ENCODE assay signal across 7 mouse cellular contexts in the genomic region with DNA sequence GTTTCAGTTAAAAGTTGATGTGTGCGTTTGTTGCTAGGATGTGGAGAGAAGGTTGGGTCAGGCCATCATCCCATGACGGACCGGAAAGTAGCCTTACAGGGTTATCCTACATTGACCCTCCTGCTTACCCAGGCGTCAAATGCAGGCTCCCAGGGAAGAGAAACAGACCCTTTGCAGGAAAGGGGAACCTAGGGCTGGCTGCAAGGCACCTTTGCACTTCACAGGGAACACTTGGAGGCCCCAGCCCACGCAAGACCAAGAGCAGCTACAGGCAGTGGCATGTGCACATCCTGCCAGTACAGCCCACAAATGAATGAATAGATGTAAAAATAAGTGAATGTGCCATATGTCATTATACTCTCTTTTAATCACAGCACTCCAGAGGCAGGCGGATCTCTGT. TPM values are rescaled to one million over a fixed set of nuclear protein-coding genes. Genes with fewer than 3 reads are reported as not detected.
DNase-seq lines count a peak whose midpoint lies in the region; ATAC-seq and TF ChIP-seq lines count a peak whose summit lies in the region.

No protein-coding gene starts in this region.

- DNase-seq in lung, postnatal 0 days (ENCODE audit: low spot score) = no peak
- DNase-seq in lung, adult 18-20 months = no peak
- no peak for DNase-seq in embryonic facial prominence, embryonic 14.5 days (ENCODE audit: low spot score)
- no peak for DNase-seq in urinary bladder, postnatal 36 days (ENCODE audit: low spot score in 2 of 2)
- DNase-seq in frontal cortex, postnatal 14 days (ENCODE audit: low spot score in 2 of 2) = no peak

- H3K27me3 ChIP-seq in lung, postnatal 0 days (replicated peaks; ENCODE audit: insufficient read depth, low read length) = no peaks in the 10 kb centered on the region
- H3K27me3 ChIP-seq in embryonic facial prominence, embryonic 14.5 days (replicated peaks; ENCODE audit: control insufficient read depth, insufficient read depth, low read length) = no peaks in the 10 kb centered on the region
- no peaks in the 10 kb centered on the region for H3K27me3 ChIP-seq in intestine, embryonic 16.5 days (replicated peaks; ENCODE audit: control insufficient read depth, insufficient read depth, low read length)
- H3K27me3 ChIP-seq in neural tube, embryonic 13.5 days = no peaks in the 10 kb centered on the region

- H3K9ac ChIP-seq in lung, postnatal 0 days (replicated peaks; ENCODE audit: low read depth) = 0 out of 2 replicates have a peak overlapping the region, but pooled peaks have one; percentile 71
- peak overlapping the region; percentile 93 for H3K9ac ChIP-seq in embryonic facial prominence, embryonic 14.5 days (ENCODE audit: low read depth, low read length)
- H3K9ac ChIP-seq in intestine, embryonic 16.5 days (ENCODE audit: low read depth, low read length) = peak overlapping the region; percentile 90
- peak overlapping the region; percentile 94 for H3K9ac ChIP-seq in neural tube, embryonic 13.5 days

- TF ChIP-seq EP300 in lung, postnatal 0 days (IDR thresholded peaks at IDR 0.05) = no peak

- H3K4me1 ChIP-seq in lung, postnatal 0 days (ENCODE audit: insufficient read depth, low read depth, low read length) = peaks cover 9% of the 10 kb centered on the region; the same call in 1 of the 2 replicates
- H3K4me1 ChIP-seq in embryonic facial prominence, embryonic 14.5 days (ENCODE audit: control insufficient read depth, insufficient read depth, low read length) = peaks cover 12% of the 10 kb centered on the region; the same call in 1 of the 2 replicates
- H3K4me1 ChIP-seq in intestine, embryonic 16.5 days (ENCODE audit: control insufficient read depth, insufficient read depth, low read length) = peaks cover 29% of the 10 kb centered on the region
- peaks cover 23% of the 10 kb centered on the region for H3K4me1 ChIP-seq in neural tube, embryonic 13.5 days (replicated peaks)

- H3K4me2 ChIP-seq in lung, postnatal 0 days (replicated peaks; ENCODE audit: low read depth, low read length) = peak overlapping the region; percentile 87
- peak overlapping the region; percentile 83 for H3K4me2 ChIP-seq in embryonic facial prominence, embryonic 14.5 days (ENCODE audit: low read depth, low read length)
- peak overlapping the region; percentile 82 for H3K4me2 ChIP-seq in intestine, embryonic 16.5 days (ENCODE audit: low read depth, low read length)
- peak overlapping the region; percentile 94 for H3K4me2 ChIP-seq in neural tube, embryonic 13.5 days

- 10% methylated on average over 6 of the region's 6 CpGs for WGBS in lung, postnatal 0 days
- 15% methylated on average over 6 of the region's 6 CpGs for WGBS in embryonic facial prominence, embryonic 14.5 days
- 10% methylated on average over 6 of the region's 6 CpGs for WGBS in intestine, embryonic 16.5 days
- 20% methylated on average over 6 of the region's 6 CpGs for WGBS in neural tube, embryonic 13.5 days

- no peaks in the 10 kb centered on the region for H3K9me3 ChIP-seq in lung, postnatal 0 days (ENCODE audit: low read length)
- H3K9me3 ChIP-seq in embryonic facial prominence, embryonic 14.5 days (ENCODE audit: control insufficient read depth, low read length) = no peaks in the 10 kb centered on the region
- no peaks in the 10 kb centered on the region for H3K9me3 ChIP-seq in intestine, embryonic 16.5 days (ENCODE audit: control insufficient read depth, low read length)
- no peaks in the 10 kb centered on the region for H3K9me3 ChIP-seq in neural tube, embryonic 13.5 days

- no peak overlapping the region for H3K27ac ChIP-seq in lung, postnatal 0 days (ENCODE audit: low read length)
- peak overlapping the region; percentile 74 for H3K27ac ChIP-seq in embryonic facial prominence, embryonic 14.5 days (replicated peaks; ENCODE audit: low read depth, low read length)
- peak overlapping the region; percentile 89 for H3K27ac ChIP-seq in intestine, embryonic 16.5 days (ENCODE audit: low read length)
- peak overlapping the region; percentile 98 for H3K27ac ChIP-seq in neural tube, embryonic 13.5 days (replicated peaks)

- ATAC-seq in lung, postnatal 0 days = no peak
- no peak for ATAC-seq in embryonic facial prominence, embryonic 14.5 days (ENCODE audit: low read depth)
- ATAC-seq in intestine, embryonic 16.5 days = no peak
- peak; percentile 16; the same call in 1 of the 2 replicates for ATAC-seq in neural tube, embryonic 13.5 days (ENCODE audit: low read depth)

- H3K4me3 ChIP-seq in lung, postnatal 0 days (ENCODE audit: low read depth, low read length) = peak overlapping the region; percentile 80
- peak overlapping the region; percentile 81 for H3K4me3 ChIP-seq in embryonic facial prominence, embryonic 14.5 days (ENCODE audit: low read depth, low read length)
- H3K4me3 ChIP-seq in intestine, embryonic 16.5 days (ENCODE audit: low read length) = peak overlapping the region; percentile 88
- peak overlapping the region; percentile 77 for H3K4me3 ChIP-seq in neural tube, embryonic 13.5 days

- H3K36me3 ChIP-seq in lung, postnatal 0 days (ENCODE audit: insufficient read depth, low read length) = no peaks in the 10 kb centered on the region
- peaks cover 15% of the 10 kb centered on the region; the same call in 1 of the 2 replicates for H3K36me3 ChIP-seq in embryonic facial prominence, embryonic 14.5 days (ENCODE audit: control insufficient read depth, insufficient read depth, low read length)
- peaks cover 9% of the 10 kb centered on the region; the same call in 1 of the 2 replicates for H3K36me3 ChIP-seq in intestine, embryonic 16.5 days (ENCODE audit: control insufficient read depth, insufficient read depth, low read length)
- H3K36me3 ChIP-seq in neural tube, embryonic 13.5 days = peaks cover 17% of the 10 kb centered on the region

- TF ChIP-seq CTCF in lung, postnatal 0 days (IDR thresholded peaks at IDR 0.05) = no peak

RNA-seq across cellular contexts. Expression of gene Nacc2, which starts 17.9 kb away (rescaled TPM):
- 7.1 and 9.2 TPM in 2 replicates for polyA plus RNA-seq in lung, postnatal 0 days (2015; fragmentation: Nextera tagmentation; extraction: Ambion mirVana)
- 7.0 and 8.9 TPM in 2 replicates for polyA plus RNA-seq in embryonic facial prominence, embryonic 14.5 days (2014; fragmentation: Nextera tagmentation; extraction: Ambion mirVana)
- polyA plus RNA-seq in intestine, embryonic 16.5 days (2015; fragmentation: Nextera tagmentation; extraction: Ambion mirVana) = 18.6 and 20.4 TPM in 2 replicates
- 18.0 and 19.2 TPM in 2 replicates for polyA plus RNA-seq in neural tube, embryonic 13.5 days (2015; fragmentation: Nextera tagmentation; extraction: Ambion mirVana)
